Mouse (Mus musculus) B cell, adult 2 months (primary cell): ENCODE results near the gene Gtf3a.
A peak's percentile ranks its signal among the peaks of the same experiment; 100 is the strongest.
"Not testable (repeated sequence)": the region's sequence is repeated elsewhere in the genome, so short reads cannot be mapped to it uniquely, and the experiment has no call there.

ENCODE experiments used
- DNase-seq, 2 experiments: peaks; one replicate each; pipeline ENCODE4 v3.0.0; 2022

Gene Gtf3a

GRCm38 (mm10) chr5:146948508-146949088, at the start of gene Gtf3a:
Gene Gtf3a (plus strand): TSS chr5:146948657.
- peak; percentile 75 to 79 for DNase-seq

- no peak for DNase-seq
These were observed 48.1 kb upstream of the Gtf3a start for GRCm38 (mm10) chr5:146900331-146900730.

GRCm38 (mm10) chr5:146901501-146901900, 47.0 kb upstream of the Gtf3a start:
- no peak for DNase-seq

GRCm38 (mm10) chr5:146904404-146904803, 44.1 kb upstream of the Gtf3a start:
- peak; percentile 85 to 88 for DNase-seq

GRCm38 (mm10) chr5:146905486-146906172, 42.8 kb upstream of the Gtf3a start:
- DNase-seq, result peak; percentile 86 to 87

- DNase-seq, result no peak
These were observed 40.9 kb upstream of the Gtf3a start for GRCm38 (mm10) chr5:146907533-146907932.

GRCm38 (mm10) chr5:146908629-146909028, 39.8 kb upstream of the Gtf3a start:
- no peak for DNase-seq

- DNase-seq, result peak; percentile 25 to 33
These were observed 36.3 kb upstream of the Gtf3a start for GRCm38 (mm10) chr5:146912206-146912605.

- no peak for DNase-seq
These were observed 35.1 kb upstream of the Gtf3a start for GRCm38 (mm10) chr5:146913355-146913754.

- peak; percentile 74 for DNase-seq
These were observed 34.2 kb upstream of the Gtf3a start for GRCm38 (mm10) chr5:146914088-146914766.

GRCm38 (mm10) chr5:146916273-146916672, 32.2 kb upstream of the Gtf3a start:
- DNase-seq, result peak in 1 of 2 experiments; percentile 20

- no peak for DNase-seq
These were observed 31.7 kb upstream of the Gtf3a start for GRCm38 (mm10) chr5:146916806-146917205.

GRCm38 (mm10) chr5:146917357-146917756, 31.1 kb upstream of the Gtf3a start:
- DNase-seq, result not testable (repeated sequence)

GRCm38 (mm10) chr5:146919874-146920273, 28.6 kb upstream of the Gtf3a start:
- DNase-seq, result no peak

- no peak for DNase-seq
These were observed 27.9 kb upstream of the Gtf3a start for GRCm38 (mm10) chr5:146920314-146921161.

- no peak for DNase-seq
These were observed 27.2 kb upstream of the Gtf3a start for GRCm38 (mm10) chr5:146921224-146921623.

GRCm38 (mm10) chr5:146923547-146923946, 24.9 kb upstream of the Gtf3a start:
- DNase-seq, result no peak

- DNase-seq, result no peak
These were observed 21.8 kb upstream of the Gtf3a start for GRCm38 (mm10) chr5:146926673-146927072.

GRCm38 (mm10) chr5:146931422-146931821, 17.0 kb upstream of the Gtf3a start:
- DNase-seq, result no peak

- no peak for DNase-seq
These were observed 16.4 kb upstream of the Gtf3a start for GRCm38 (mm10) chr5:146931904-146932553.

GRCm38 (mm10) chr5:146933466-146933865, 15.0 kb upstream of the Gtf3a start:
- no peak for DNase-seq
